Mouse (Mus musculus): ENCODE data around the gene Cdc42ep2.

DNA sequence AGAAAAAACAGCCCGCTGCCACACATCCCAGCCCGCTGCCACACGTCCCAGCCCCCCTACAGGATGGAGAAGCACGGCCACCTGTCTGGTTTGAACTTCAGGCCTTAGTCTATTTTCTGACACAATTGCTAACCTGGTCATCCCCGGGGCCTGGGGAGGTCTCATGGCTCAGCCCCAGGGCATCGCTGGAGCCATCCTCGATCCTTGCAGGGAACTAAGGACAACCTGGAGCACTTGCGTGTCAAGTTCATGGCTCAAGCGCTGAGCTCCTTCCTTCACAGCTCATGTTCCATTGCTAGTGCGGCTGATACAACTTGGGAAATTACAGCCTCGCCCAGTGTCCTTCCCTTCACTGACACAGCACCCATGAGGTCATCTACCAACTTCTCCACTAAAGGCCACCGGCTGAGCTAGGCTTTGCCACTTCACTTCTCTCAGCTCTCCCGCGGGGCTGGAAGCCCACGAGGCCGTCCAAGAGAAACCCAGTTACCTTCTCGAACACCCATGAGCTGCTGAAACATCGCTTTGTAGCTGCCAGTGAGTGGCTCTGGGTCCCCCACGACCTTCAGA, 28.7 kb upstream of the Cdc42ep2 start:
- TF ChIP-seq CTCF (IDR thresholded peaks at IDR 0.05; ENCODE audit: low read depth, low read length) (no peak), POLR2A (IDR thresholded peaks at IDR 0.05; ENCODE audit: borderline replicate concordance, low read depth, low read length) (no peak)

Measured in bone marrow macrophage, adult 2 months (primary cell).